Mouse (Mus musculus) MEL (cell line): ENCODE measurements around the gene Vwa3a. TPM values are rescaled to one million over a fixed set of nuclear protein-coding genes. Genes with fewer than 3 reads are reported as not detected.

Source experiments
- DNase-seq: peaks from one replicate; pipeline ENCODE4 v3.0.0; 2011; ENCODE audit warnings: low read depth, low spot score
- H3K27ac ChIP-seq: 2 replicates; pipeline ENCODE4 v1.5.1; 2012; ENCODE audit warnings: low read depth, mild to moderate bottlenecking, control low read depth, low read length, moderate library complexity; ENCODE audit not compliant: control insufficient read depth
- H3K27me3 ChIP-seq, 2 experiments: fragments of 150-350 bp in 1 of 2; sonication (generic) in 1 of 2; 2 replicates each; pipeline ENCODE4 v1.6.1; 2012; ENCODE audit warnings: low read length in 2 of 2, mild to moderate bottlenecking in 2 of 2, improper control_type of control experiment in 1 of 2, moderate library complexity in 1 of 2; ENCODE audit not compliant: insufficient read depth in 2 of 2, control insufficient read depth in 1 of 2
- H3K36me3 ChIP-seq, 2 experiments: 2 replicates each; pipeline ENCODE4 v1.6.1; 2012 to 2014; ENCODE audit warnings: low read length in 2 of 2, improper control_type of control experiment in 1 of 2, inconsistent platforms in 1 of 2, mild to moderate bottlenecking in 1 of 2; ENCODE audit not compliant: insufficient read depth in 2 of 2, control insufficient read depth in 1 of 2
- H3K4me1 ChIP-seq, 2 experiments: fragments of 150-350 bp in 1 of 2; sonication (generic) in 1 of 2; 2 replicates each; pipeline ENCODE4 v1.6.1; 2012; ENCODE audit warnings: low read length in 2 of 2, improper control_type of control experiment in 1 of 2, mild to moderate bottlenecking in 1 of 2; ENCODE audit not compliant: insufficient read depth in 2 of 2, control insufficient read depth in 1 of 2
- H3K4me3 ChIP-seq, 2 experiments: fragments of 150-350 bp in 1 of 2; sonication (generic) in 1 of 2; 2 replicates each; pipeline ENCODE4 v1.5.1; 2012; ENCODE audit warnings: low read depth in 2 of 2, low read length in 2 of 2, mild to moderate bottlenecking in 2 of 2, moderate library complexity in 2 of 2, control low read depth in 1 of 2, improper control_type of control experiment in 1 of 2; ENCODE audit not compliant: control insufficient read depth in 1 of 2, insufficient read depth in 1 of 2
- H3K79me2 ChIP-seq: 2 replicates; pipeline ENCODE4 v1.6.1; 2012; ENCODE audit warnings: mild to moderate bottlenecking, low read length, moderate library complexity; ENCODE audit not compliant: control insufficient read depth, poor library complexity, insufficient read depth
- H3K9ac ChIP-seq: 2 replicates; pipeline ENCODE4 v1.6.1; 2012; ENCODE audit warnings: low read depth, mild to moderate bottlenecking, control low read depth, low read length, moderate library complexity; ENCODE audit not compliant: control insufficient read depth, poor library complexity, severe bottlenecking
- H3K9me3 ChIP-seq: fragments of 150-350 bp; sonication (generic); replicated peaks from 2 replicates; pipeline ENCODE4 v1.6.1; 2012; ENCODE audit warnings: mild to moderate bottlenecking, low read length, improper control_type of control experiment, moderate library complexity; ENCODE audit not compliant: insufficient read depth
- BHLHE40 ChIP-seq: IDR thresholded peaks from 2 replicates; pipeline ENCODE4 v1.6.1; 2012; ENCODE audit warnings: low read depth, mild to moderate bottlenecking, inconsistent platforms, low read length, improper control_type of control experiment, borderline replicate concordance
- CHD2 ChIP-seq: IDR thresholded peaks from 2 replicates; pipeline ENCODE4 v1.6.1; 2011; ENCODE audit warnings: low read length, improper control_type of control experiment
- E2F4 ChIP-seq: IDR thresholded peaks from 2 replicates; pipeline ENCODE4 v1.6.1; 2011; ENCODE audit warnings: low read depth, low read length, improper control_type of control experiment, borderline replicate concordance
- ELF1 ChIP-seq: IDR thresholded peaks from 2 replicates; pipeline ENCODE4 v1.6.1; 2014; ENCODE audit warnings: low read depth, mild to moderate bottlenecking, inconsistent platforms, low read length, improper control_type of control experiment, moderate library complexity
- EP300 ChIP-seq, 2 experiments: IDR thresholded peaks; 2 replicates each; pipeline ENCODE4 v1.6.1; 2011; ENCODE audit warnings: improper control_type of control experiment in 2 of 2, low read length in 2 of 2, low read depth in 1 of 2, mild to moderate bottlenecking in 1 of 2
- GABPA ChIP-seq: IDR thresholded peaks from 2 replicates; pipeline ENCODE4 v1.6.1; 2012; ENCODE audit warnings: low read depth, mild to moderate bottlenecking, inconsistent platforms, low read length, improper control_type of control experiment, moderate library complexity
- HCFC1 ChIP-seq: IDR thresholded peaks from 2 replicates; pipeline ENCODE4 v1.6.1; 2012; ENCODE audit warnings: low read depth, mild to moderate bottlenecking, inconsistent platforms, low read length, improper control_type of control experiment, moderate library complexity
- MAFK ChIP-seq: IDR thresholded peaks from 2 replicates; pipeline ENCODE4 v1.6.1; 2011; ENCODE audit warnings: low read depth, mild to moderate bottlenecking, low read length, improper control_type of control experiment, borderline replicate concordance
- MEF2A ChIP-seq: IDR thresholded peaks from 2 replicates; pipeline ENCODE4 v1.6.1; 2014; ENCODE audit warnings: low read depth, mild to moderate bottlenecking, inconsistent platforms, low read length, improper control_type of control experiment; ENCODE audit not compliant: poor library complexity, insufficient replicate concordance, severe bottlenecking; ENCODE audit errors: extremely low read depth
- MXI1 ChIP-seq: IDR thresholded peaks from 2 replicates; pipeline ENCODE4 v1.6.1; 2011; ENCODE audit warnings: mild to moderate bottlenecking, low read depth, low read length, improper control_type of control experiment
- MYB ChIP-seq: IDR thresholded peaks from 2 replicates; pipeline ENCODE4 v1.6.1; 2011; ENCODE audit warnings: mild to moderate bottlenecking, low read depth, low read length, improper control_type of control experiment
- POLR2A ChIP-seq, 2 experiments: IDR thresholded peaks; 2 replicates each; pipeline ENCODE4 v1.6.1; 2011 to 2012; ENCODE audit warnings: low read length in 2 of 2, mild to moderate bottlenecking in 2 of 2, control low read depth in 1 of 2, improper control_type of control experiment in 1 of 2, low read depth in 1 of 2, moderate library complexity in 1 of 2; ENCODE audit not compliant: control insufficient read depth in 1 of 2, insufficient read depth in 1 of 2, poor library complexity in 1 of 2
- POLR2AphosphoS5 ChIP-seq: IDR thresholded peaks from 2 replicates; pipeline ENCODE4 v1.6.1; 2012; ENCODE audit warnings: low read depth, borderline replicate concordance, mild to moderate bottlenecking, inconsistent platforms, low read length, moderate library complexity, mixed read lengths
- RAD21 ChIP-seq: IDR thresholded peaks from 2 replicates; pipeline ENCODE4 v1.6.1; 2011; ENCODE audit warnings: mild to moderate bottlenecking, low read depth, low read length, improper control_type of control experiment
- TBP ChIP-seq: IDR thresholded peaks from 2 replicates; pipeline ENCODE4 v1.8.0; 2011; ENCODE audit warnings: low read depth, low read length, improper control_type of control experiment
- TCF12 ChIP-seq: IDR thresholded peaks from 2 replicates; pipeline ENCODE4 v1.6.1; 2014; ENCODE audit warnings: low read depth, mild to moderate bottlenecking, inconsistent platforms, low read length, improper control_type of control experiment, moderate library complexity
- USF1 ChIP-seq: IDR thresholded peaks from 2 replicates; pipeline ENCODE4 v1.6.1; 2014; ENCODE audit warnings: low read depth, mild to moderate bottlenecking, inconsistent platforms, low read length, improper control_type of control experiment, moderate library complexity
- polyA plus RNA-seq, 2 experiments: library from polyadenylated mRNA; stranded (reverse) in 1 of 2; unstranded in 1 of 2; fragments of >175 nt in 1 of 2; fragments of >200 nt in 1 of 2; gene quantifications; 2 replicates each; pipeline versions ENCODE4 v1.2.1 to v1.2.4; 2012; ENCODE audit warnings: low replicate concordance in 2 of 2, low read depth in 1 of 2; ENCODE audit not compliant: insufficient read length in 2 of 2, insufficient read depth in 1 of 2, missing spikeins in 1 of 2
- total RNA-seq: library from RNA; depleted of rRNA; stranded (reverse); fragments of 300-350 nt; gene quantifications from 2 replicates; pipeline ENCODE4 v1.2.3, GENCODE M21; 2012

Gene Vwa3a
- total and polyA plus RNA-seq, 3 experiments, result not detected

GRCm38 (mm10) chr7:120695641-120696040 is 43.5 kb upstream of the Vwa3a start:
- no peaks in the 10 kb centered on the region for H3K9me3 ChIP-seq
- no peak for DNase-seq
- H3K27me3 ChIP-seq, result no peaks in the 10 kb centered on the region
- H3K4me1 ChIP-seq, result peaks cover 12 to 13% of the 10 kb centered on the region in 2 experiments
- H3K79me2 ChIP-seq, result peaks cover 24% of the 10 kb centered on the region
- H3K36me3 ChIP-seq, result peaks cover 4 to 25% of the 10 kb centered on the region in 2 experiments
- no peak overlapping the region for H3K27ac ChIP-seq
- H3K9ac ChIP-seq, result no peak overlapping the region
- H3K4me3 ChIP-seq, result no peak overlapping the region
- TF ChIP-seq EP300 (IDR thresholded peaks at IDR 0.05; ENCODE audit: low read depth in 1 of 2, low read length in 2 of 2) (0 out of 4 replicates have a peak, but pooled peaks of 1 of the 2 experiments have one; percentile 14), HCFC1 (no peak)

GRCm38 (mm10) chr7:120696331-120696730 is 42.8 kb upstream of the Vwa3a start:
- Histone ChIP-seq H3K79me2 (peaks cover 28% of the 10 kb centered on the region), H3K27me3 (no peaks in the 10 kb centered on the region), H3K4me1 (peaks cover 12 to 13% of the 10 kb centered on the region in 2 experiments), H3K9ac (no peak overlapping the region), H3K9me3 (no peaks in the 10 kb centered on the region), H3K36me3 (peaks cover 2 to 26% of the 10 kb centered on the region in 2 experiments), H3K27ac (no peak overlapping the region), H3K4me3 (no peak overlapping the region)
- TF ChIP-seq POLR2AphosphoS5 (no peak), MAFK (no peak), MEF2A (no peak), BHLHE40 (no peak), TBP (no peak), CHD2 (no peak), EP300 (IDR thresholded peaks at IDR 0.05; ENCODE audit: low read depth in 1 of 2, low read length in 2 of 2) (no peak), GABPA (no peak), USF1 (no peak), TCF12 (no peak), E2F4 (no peak), MYB (no peak), RAD21 (no peak), MXI1 (no peak), POLR2A (IDR thresholded peaks at IDR 0.05; ENCODE audit: control insufficient read depth in 1 of 2, insufficient read depth in 1 of 2, low read depth in 1 of 2, low read length in 2 of 2, poor library complexity in 1 of 2) (no peak)
- DNase-seq, result no peak

GRCm38 (mm10) chr7:120699586-120699985 is 39.5 kb upstream of the Vwa3a start:
- Histone ChIP-seq H3K4me1 (peaks cover 29 to 30% of the 10 kb centered on the region in 2 experiments), H3K36me3 (peaks cover 2 to 52% of the 10 kb centered on the region in 2 experiments), H3K9ac (no peak overlapping the region), H3K27me3 (no peaks in the 10 kb centered on the region)
- peak; percentile 57 for DNase-seq
- TF ChIP-seq EP300 (IDR thresholded peaks at IDR 0.05; ENCODE audit: low read depth in 1 of 2, low read length in 2 of 2) (0 out of 4 replicates have a peak, but pooled peaks of 1 of the 2 experiments have one; percentile 40), ELF1 (no peak)
- TF ChIP-seq, all 39 proteins: peak for 1
- Histone ChIP-seq H3K79me2 (peaks cover 21% of the 10 kb centered on the region), H3K27ac (no peak overlapping the region), H3K4me3 (no peak overlapping the region), H3K9me3 (no peaks in the 10 kb centered on the region)
